Mouse (Mus musculus): ENCODE data around the gene Nde1. TPM values are rescaled to one million over a fixed set of nuclear protein-coding genes. Genes with fewer than 3 reads are reported as not detected.

Nde1 gene
- polyA plus RNA-seq, 1 experiment, result 11.9 TPM

DNA sequence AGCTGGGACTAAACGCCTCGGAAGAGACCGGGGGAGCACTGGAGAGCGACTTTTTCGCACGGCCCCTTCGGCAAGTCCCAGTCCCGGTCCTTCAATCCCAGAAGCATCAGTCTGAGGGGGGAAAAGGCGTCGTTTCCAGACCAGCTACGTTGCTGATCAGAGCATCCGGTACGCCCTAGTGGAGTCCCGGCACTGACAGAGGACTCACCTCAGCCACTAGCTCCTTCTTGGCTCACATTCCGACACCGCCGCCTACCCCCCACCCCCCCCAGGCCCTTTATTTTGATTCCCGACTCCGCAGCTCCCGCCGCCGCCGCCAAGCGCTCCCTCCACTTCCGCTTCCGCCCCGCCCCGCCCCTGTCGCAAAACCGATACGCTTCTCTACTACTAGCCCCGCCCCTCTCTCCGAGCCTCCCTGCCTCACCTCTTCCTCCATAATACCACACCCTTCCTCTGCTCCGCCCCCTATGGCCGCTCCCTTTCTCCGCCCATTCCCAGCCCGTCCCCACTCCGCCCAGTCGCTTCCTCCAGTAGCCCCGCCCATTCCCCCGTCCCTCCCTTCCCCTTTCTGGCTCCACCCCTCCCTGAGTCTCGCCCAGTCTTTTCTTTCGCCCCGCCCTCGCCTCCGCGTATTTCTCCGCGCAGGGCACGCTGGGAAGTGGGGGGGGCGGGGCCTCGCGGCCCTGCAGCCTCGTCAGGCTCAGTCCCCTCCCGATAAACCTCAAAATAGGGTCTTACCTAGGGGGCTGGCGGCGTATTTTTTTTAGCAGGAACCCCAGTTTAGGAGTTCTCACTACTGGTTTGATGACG lies 3.9 kb upstream of the Nde1 start:
- Histone ChIP-seq H3K4me1 (ENCODE audit: control insufficient read depth, insufficient read depth, low read length) (peaks cover 2% of the 10 kb centered on the region), H3K27ac (ENCODE audit: control insufficient read depth, insufficient read depth, low read depth, low read length) (peak overlapping the region; percentile 90), H3K4me3 (ENCODE audit: control insufficient read depth, low read depth, low read length) (peak overlapping the region; percentile 99), H3K36me3 (ENCODE audit: control insufficient read depth, insufficient read depth, low read length) (no peaks in the 10 kb centered on the region), H3K27me3 (ENCODE audit: control insufficient read depth, insufficient read depth, low read length) (no peaks in the 10 kb centered on the region)
- no peak for TF ChIP-seq CTCF (IDR thresholded peaks at IDR 0.05; ENCODE audit: control insufficient read depth, insufficient read depth, insufficient replicate concordance, low read depth, low read length)
- TF ChIP-seq POLR2A (IDR thresholded peaks at IDR 0.05; ENCODE audit: control insufficient read depth, low read depth, low read length), result peak; percentile 95

- no peaks in the 10 kb centered on the region for H3K27me3 ChIP-seq (ENCODE audit: control insufficient read depth, insufficient read depth, low read length)
- peaks cover 2% of the 10 kb centered on the region for H3K4me1 ChIP-seq (ENCODE audit: control insufficient read depth, insufficient read depth, low read length)
- TF ChIP-seq POLR2A (IDR thresholded peaks at IDR 0.05; ENCODE audit: control insufficient read depth, low read depth, low read length) (no peak), CTCF (IDR thresholded peaks at IDR 0.05; ENCODE audit: control insufficient read depth, insufficient read depth, insufficient replicate concordance, low read depth, low read length) (no peak)
- no peaks in the 10 kb centered on the region for H3K36me3 ChIP-seq (ENCODE audit: control insufficient read depth, insufficient read depth, low read length)
- peak overlapping the region; percentile 99 for H3K4me3 ChIP-seq (ENCODE audit: control insufficient read depth, low read depth, low read length)
- peak overlapping the region; percentile 90 for H3K27ac ChIP-seq (ENCODE audit: control insufficient read depth, insufficient read depth, low read depth, low read length)
Observed at GRCm38 (mm10) chr16:14159746-14160131, 3.3 kb upstream of the Nde1 start.

DNA sequence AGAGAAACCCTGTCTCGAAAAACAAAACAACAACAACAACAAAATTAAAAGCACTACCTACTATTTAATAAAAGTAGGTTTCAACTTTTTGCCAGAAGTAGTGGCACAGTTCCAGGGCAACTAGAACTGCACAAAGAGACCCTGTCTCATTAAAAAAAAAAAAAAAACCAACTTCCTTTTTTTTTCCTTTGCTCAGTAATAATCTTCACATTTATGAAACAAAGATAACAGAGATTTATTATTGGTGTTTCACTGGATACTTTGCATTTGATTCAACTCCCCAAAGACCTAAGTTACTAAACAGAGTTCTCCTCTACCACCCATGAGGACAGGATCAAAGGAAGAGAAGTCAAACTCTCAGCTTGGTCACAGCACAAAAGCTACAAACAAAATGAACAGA lies 2.1 kb upstream of the Nde1 start:
- H3K27ac ChIP-seq (ENCODE audit: control insufficient read depth, insufficient read depth, low read depth, low read length), result no peak overlapping the region
- no peaks in the 10 kb centered on the region for H3K36me3 ChIP-seq (ENCODE audit: control insufficient read depth, insufficient read depth, low read length)
- H3K4me1 ChIP-seq (ENCODE audit: control insufficient read depth, insufficient read depth, low read length), result peaks cover 2% of the 10 kb centered on the region
- TF ChIP-seq CTCF (IDR thresholded peaks at IDR 0.05; ENCODE audit: control insufficient read depth, insufficient read depth, insufficient replicate concordance, low read depth, low read length) (no peak), POLR2A (IDR thresholded peaks at IDR 0.05; ENCODE audit: control insufficient read depth, low read depth, low read length) (no peak)
- H3K4me3 ChIP-seq (ENCODE audit: control insufficient read depth, low read depth, low read length), result no peak overlapping the region
- H3K27me3 ChIP-seq (ENCODE audit: control insufficient read depth, insufficient read depth, low read length), result no peaks in the 10 kb centered on the region

DNA sequence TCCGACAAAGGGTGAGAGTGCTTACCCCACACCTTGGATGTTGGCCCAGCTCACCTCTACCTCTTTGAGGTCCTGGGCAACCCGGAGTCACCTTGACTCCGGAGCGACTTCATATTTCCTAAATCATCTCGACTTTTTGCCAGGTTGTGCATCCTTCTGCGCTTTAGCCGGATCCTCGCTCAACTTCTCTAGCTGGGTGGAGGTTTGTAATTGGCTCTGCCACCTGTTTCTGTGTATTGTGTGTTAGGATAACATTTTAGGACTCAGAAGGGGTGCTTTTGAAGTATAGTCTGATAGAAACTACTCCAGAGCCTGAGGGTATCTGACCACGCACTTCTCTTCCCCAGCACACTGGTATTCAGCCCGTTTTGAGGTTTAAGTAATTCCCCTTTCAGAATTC lies 656 bp downstream of the Nde1 start:
- Histone ChIP-seq H3K27ac (ENCODE audit: control insufficient read depth, insufficient read depth, low read depth, low read length) (peak overlapping the region; percentile 67), H3K4me3 (ENCODE audit: control insufficient read depth, low read depth, low read length) (peak overlapping the region; percentile 88), H3K4me1 (ENCODE audit: control insufficient read depth, insufficient read depth, low read length) (peaks cover 2% of the 10 kb centered on the region), H3K36me3 (ENCODE audit: control insufficient read depth, insufficient read depth, low read length) (no peaks in the 10 kb centered on the region), H3K27me3 (ENCODE audit: control insufficient read depth, insufficient read depth, low read length) (no peaks in the 10 kb centered on the region)
- no peak for TF ChIP-seq CTCF (IDR thresholded peaks at IDR 0.05; ENCODE audit: control insufficient read depth, insufficient read depth, insufficient replicate concordance, low read depth, low read length)
- no peak for TF ChIP-seq POLR2A (IDR thresholded peaks at IDR 0.05; ENCODE audit: control insufficient read depth, low read depth, low read length)

- H3K27ac ChIP-seq (ENCODE audit: control insufficient read depth, insufficient read depth, low read depth, low read length), result no peak overlapping the region
- H3K36me3 ChIP-seq (ENCODE audit: control insufficient read depth, insufficient read depth, low read length), result no peaks in the 10 kb centered on the region
- no peak for TF ChIP-seq POLR2A (IDR thresholded peaks at IDR 0.05; ENCODE audit: control insufficient read depth, low read depth, low read length)
- no peak for TF ChIP-seq CTCF (IDR thresholded peaks at IDR 0.05; ENCODE audit: control insufficient read depth, insufficient read depth, insufficient replicate concordance, low read depth, low read length)
Observed at GRCm38 (mm10) chr16:14166490-14166889, 3.4 kb downstream of the Nde1 start.

DNA sequence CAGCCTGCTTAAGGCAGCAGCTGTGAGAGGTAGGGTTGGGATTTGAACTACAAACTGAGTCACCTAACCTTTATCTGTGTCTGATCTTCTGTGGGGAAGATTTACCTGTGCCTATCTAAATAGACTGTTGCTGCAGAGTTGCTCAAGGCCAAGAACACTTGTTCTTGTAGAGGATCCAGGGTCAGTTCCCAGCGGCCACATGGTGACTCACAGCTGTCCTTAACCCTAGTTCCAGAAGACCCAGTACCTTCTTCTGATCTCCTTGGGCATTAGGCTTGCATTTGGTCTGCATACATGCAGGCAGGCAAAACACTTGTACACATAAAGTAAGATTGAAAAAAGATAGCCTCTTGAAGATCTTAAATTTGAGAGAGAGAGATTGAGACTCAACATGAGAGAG lies 6.6 kb downstream of the Nde1 start:
- Histone ChIP-seq H3K27me3 (ENCODE audit: control insufficient read depth, insufficient read depth, low read length) (no peaks in the 10 kb centered on the region), H3K36me3 (ENCODE audit: control insufficient read depth, insufficient read depth, low read length) (no peaks in the 10 kb centered on the region), H3K27ac (ENCODE audit: control insufficient read depth, insufficient read depth, low read depth, low read length) (no peak overlapping the region), H3K4me1 (ENCODE audit: control insufficient read depth, insufficient read depth, low read length) (no peaks in the 10 kb centered on the region), H3K4me3 (ENCODE audit: control insufficient read depth, low read depth, low read length) (no peak overlapping the region)
- no peak for TF ChIP-seq POLR2A (IDR thresholded peaks at IDR 0.05; ENCODE audit: control insufficient read depth, low read depth, low read length)
- no peak for TF ChIP-seq CTCF (IDR thresholded peaks at IDR 0.05; ENCODE audit: control insufficient read depth, insufficient read depth, insufficient replicate concordance, low read depth, low read length)

More at GRCm38 (mm10) chr16:14166490-14166889, 3.4 kb downstream of the Nde1 start:
- peaks cover 2% of the 10 kb centered on the region for H3K4me1 ChIP-seq (ENCODE audit: control insufficient read depth, insufficient read depth, low read length)
- H3K27me3 ChIP-seq (ENCODE audit: control insufficient read depth, insufficient read depth, low read length), result no peaks in the 10 kb centered on the region
- H3K4me3 ChIP-seq (ENCODE audit: control insufficient read depth, low read depth, low read length), result no peak overlapping the region

- Histone ChIP-seq H3K4me3 (ENCODE audit: control insufficient read depth, low read depth, low read length) (no peak overlapping the region), H3K27me3 (ENCODE audit: control insufficient read depth, insufficient read depth, low read length) (no peaks in the 10 kb centered on the region), H3K4me1 (ENCODE audit: control insufficient read depth, insufficient read depth, low read length) (no peaks in the 10 kb centered on the region), H3K36me3 (ENCODE audit: control insufficient read depth, insufficient read depth, low read length) (no peaks in the 10 kb centered on the region), H3K27ac (ENCODE audit: control insufficient read depth, insufficient read depth, low read depth, low read length) (no peak overlapping the region; the same call in 1 of the 2 replicates)
- no peak for TF ChIP-seq CTCF (IDR thresholded peaks at IDR 0.05; ENCODE audit: control insufficient read depth, insufficient read depth, insufficient replicate concordance, low read depth, low read length)
Observed at GRCm38 (mm10) chr16:14178041-14178440, 15.0 kb downstream of the Nde1 start.
